Mouse (Mus musculus) limb, embryonic 15.5 days (tissue): Measurements from ENCODE around the gene Tmem86b. TPM values are rescaled to one million over a fixed set of nuclear protein-coding genes. Genes with fewer than 3 reads are reported as not detected.

Source experiments
- ATAC-seq: fragments of 200-750 bp; cut with Nextera tagmentation; 2 replicates; pipeline ENCODE4 v1.8.0; 2017; ENCODE audit warnings: low read depth, moderate TSS enrichment; ENCODE audit not compliant: insufficient number of reproducible peaks, low FRiP score, low TSS enrichment
- H3K27ac ChIP-seq: fragments of 300-500 bp; sonication (generic); 2 replicates; pipeline ENCODE4 v1.5.1; 2015; ENCODE audit warnings: moderate library complexity, mild to moderate bottlenecking, inconsistent platforms
- H3K27me3 ChIP-seq: fragments of 300-500 bp; sonication (generic); 2 replicates; pipeline ENCODE4 v1.6.1; 2015; ENCODE audit warnings: inconsistent platforms
- H3K36me3 ChIP-seq: fragments of 300-500 bp; sonication (generic); 2 replicates; pipeline ENCODE4 v1.6.1; 2015; ENCODE audit warnings: inconsistent platforms
- H3K4me1 ChIP-seq: fragments of 300-500 bp; sonication (generic); 2 replicates; pipeline ENCODE4 v1.6.1; 2015; ENCODE audit warnings: inconsistent platforms
- H3K4me2 ChIP-seq: fragments of 300-500 bp; sonication (generic); 2 replicates; pipeline ENCODE4 v1.6.1; 2015; ENCODE audit warnings: mild to moderate bottlenecking, inconsistent platforms
- H3K4me3 ChIP-seq: fragments of 300-500 bp; sonication (generic); 2 replicates; pipeline ENCODE4 v1.5.1; 2015; ENCODE audit warnings: mild to moderate bottlenecking, inconsistent platforms
- H3K9ac ChIP-seq: fragments of 300-500 bp; sonication (generic); 2 replicates; pipeline ENCODE4 v1.6.1; 2015; ENCODE audit warnings: inconsistent platforms
- H3K9me3 ChIP-seq: fragments of 300-500 bp; sonication (generic); 2 replicates; pipeline ENCODE4 v1.6.1; 2016; ENCODE audit warnings: inconsistent platforms
- WGBS: fragments of 180-500 bp; shearing (Covaris S2); methylation state at CpG from one replicate; pipeline ENCODE4 v1.1.7; 2015; 5-methylcytosine and 5-hydroxymethylcytosine counted together
- polyA plus RNA-seq: library from polyadenylated mRNA; unstranded; fragments of >200 nt; fragmentation: Nextera tagmentation; extraction: Ambion mirVana; gene quantifications from 2 replicates; pipeline ENCODE4 v1.2.1, GENCODE M21; 2015

The Tmem86b gene
- polyA plus RNA-seq, 1 experiment from 2014 or later: 0.99 TPM

- peak overlapping the region; percentile 78 for H3K4me2 ChIP-seq
- peak overlapping the region; percentile 82 for H3K4me3 ChIP-seq
- peaks cover 41% of the 10 kb centered on the region for H3K4me1 ChIP-seq
- peak; percentile 74 for ATAC-seq
- peak overlapping the region; percentile 97 for H3K27ac ChIP-seq
- H3K9me3 ChIP-seq: no peaks in the 10 kb centered on the region
- peaks cover 7% of the 10 kb centered on the region for H3K36me3 ChIP-seq
- peak overlapping the region; percentile 92 for H3K9ac ChIP-seq
- under 1% methylated on average over 76 of the region's 78 CpGs for WGBS
- H3K27me3 ChIP-seq: no peaks in the 10 kb centered on the region
These were observed 27.1 kb upstream of the Tmem86b start for GRCm38 (mm10) chr7:4658128-4658907.

- Histone ChIP-seq H3K9ac (peak overlapping the region; percentile 92), H3K4me3 (peak overlapping the region; percentile 82), H3K27ac (peak overlapping the region; percentile 97), H3K4me1 (peaks cover 43% of the 10 kb centered on the region), H3K9me3 (no peaks in the 10 kb centered on the region), H3K36me3 (peaks cover 4% of the 10 kb centered on the region), H3K27me3 (no peaks in the 10 kb centered on the region), H3K4me2 (peak overlapping the region; percentile 78)
- ATAC-seq: no peak
- 42% methylated on average over 9 of the region's 9 CpGs for WGBS
These were observed 26.4 kb upstream of the Tmem86b start for GRCm38 (mm10) chr7:4657521-4658127.

GRCm38 (mm10) chr7:4656818-4657217 is 25.6 kb upstream of the Tmem86b start:
- no peaks in the 10 kb centered on the region for H3K27me3 ChIP-seq
- 44% methylated on average over 1 of the region's 1 CpGs for WGBS
- H3K9me3 ChIP-seq: no peaks in the 10 kb centered on the region
- peaks cover 45% of the 10 kb centered on the region for H3K4me1 ChIP-seq
- H3K9ac ChIP-seq: peak overlapping the region; percentile 17; the same call in 1 of the 2 replicates
- ATAC-seq: no peak
- peak overlapping the region; percentile 82; the same call in 1 of the 2 replicates for H3K4me3 ChIP-seq
- no peak overlapping the region for H3K27ac ChIP-seq
- H3K36me3 ChIP-seq: no peaks in the 10 kb centered on the region; the same call in 1 of the 2 replicates
- peak overlapping the region; percentile 78 for H3K4me2 ChIP-seq

GRCm38 (mm10) chr7:4655916-4656315 is 24.7 kb upstream of the Tmem86b start:
- H3K9ac ChIP-seq: no peak overlapping the region
- no peak overlapping the region; the same call in 1 of the 2 replicates for H3K4me3 ChIP-seq
- H3K36me3 ChIP-seq: peaks cover 7% of the 10 kb centered on the region; the same call in 1 of the 2 replicates
- no peak overlapping the region for H3K27ac ChIP-seq
- no peaks in the 10 kb centered on the region for H3K9me3 ChIP-seq
- no peaks in the 10 kb centered on the region for H3K27me3 ChIP-seq
- no peak for ATAC-seq
- no peak overlapping the region for H3K4me2 ChIP-seq
- H3K4me1 ChIP-seq: peaks cover 45% of the 10 kb centered on the region
- 79% methylated on average over 1 of the region's 1 CpGs for WGBS

- no peak overlapping the region for H3K9ac ChIP-seq
- H3K4me2 ChIP-seq: no peak overlapping the region
- no peak overlapping the region for H3K4me3 ChIP-seq
- H3K36me3 ChIP-seq: peaks cover 7% of the 10 kb centered on the region; the same call in 1 of the 2 replicates
- H3K27me3 ChIP-seq: no peaks in the 10 kb centered on the region
- ATAC-seq: no peak
- no peak overlapping the region for H3K27ac ChIP-seq
- WGBS: 88% methylated on average over 4 of the region's 4 CpGs
- peaks cover 40% of the 10 kb centered on the region for H3K4me1 ChIP-seq
- no peaks in the 10 kb centered on the region for H3K9me3 ChIP-seq
These were observed 24.2 kb upstream of the Tmem86b start for GRCm38 (mm10) chr7:4655393-4655792.

- no peak overlapping the region for H3K4me3 ChIP-seq
- no peaks in the 10 kb centered on the region for H3K27me3 ChIP-seq
- no peaks in the 10 kb centered on the region for H3K9me3 ChIP-seq
- peaks cover 7% of the 10 kb centered on the region; the same call in 1 of the 2 replicates for H3K36me3 ChIP-seq
- no peak for ATAC-seq
- peaks cover 33% of the 10 kb centered on the region for H3K4me1 ChIP-seq
- H3K9ac ChIP-seq: no peak overlapping the region
- WGBS: 86% methylated on average over 2 of the region's 2 CpGs
- no peak overlapping the region for H3K4me2 ChIP-seq
- H3K27ac ChIP-seq: peak overlapping the region; percentile 5; the same call in 1 of the 2 replicates
These were observed 23.0 kb upstream of the Tmem86b start for GRCm38 (mm10) chr7:4654221-4654620.

GRCm38 (mm10) chr7:4653780-4654179 is 22.6 kb upstream of the Tmem86b start:
- H3K4me1 ChIP-seq: peaks cover 33% of the 10 kb centered on the region
- H3K4me2 ChIP-seq: no peak overlapping the region
- no peak overlapping the region for H3K4me3 ChIP-seq
- H3K9me3 ChIP-seq: no peaks in the 10 kb centered on the region
- no peaks in the 10 kb centered on the region for H3K27me3 ChIP-seq
- 78% methylated on average over 7 of the region's 7 CpGs for WGBS
- no peak for ATAC-seq
- H3K9ac ChIP-seq: no peak overlapping the region
- peaks cover 7% of the 10 kb centered on the region; the same call in 1 of the 2 replicates for H3K36me3 ChIP-seq
- no peak overlapping the region for H3K27ac ChIP-seq

- H3K27me3 ChIP-seq: no peaks in the 10 kb centered on the region
- H3K4me2 ChIP-seq: no peak overlapping the region
- no peak overlapping the region for H3K4me3 ChIP-seq
- no peak for ATAC-seq
- H3K4me1 ChIP-seq: peaks cover 33% of the 10 kb centered on the region
- no peak overlapping the region for H3K9ac ChIP-seq
- H3K27ac ChIP-seq: no peak overlapping the region
- WGBS: 66% methylated on average over 5 of the region's 5 CpGs
- no peaks in the 10 kb centered on the region for H3K9me3 ChIP-seq
- peaks cover 7% of the 10 kb centered on the region; the same call in 1 of the 2 replicates for H3K36me3 ChIP-seq
These were observed 22.1 kb upstream of the Tmem86b start for GRCm38 (mm10) chr7:4653351-4653750.

- Histone ChIP-seq H3K4me1 (peaks cover 30% of the 10 kb centered on the region), H3K9ac (no peak overlapping the region), H3K4me3 (no peak overlapping the region), H3K27ac (no peak overlapping the region), H3K27me3 (no peaks in the 10 kb centered on the region), H3K4me2 (no peak overlapping the region), H3K36me3 (peaks cover 7% of the 10 kb centered on the region; the same call in 1 of the 2 replicates), H3K9me3 (no peaks in the 10 kb centered on the region)
- ATAC-seq: no peak
- 90% methylated on average over 5 of the region's 5 CpGs for WGBS
These were observed 21.5 kb upstream of the Tmem86b start for GRCm38 (mm10) chr7:4652726-4653125.

GRCm38 (mm10) chr7:4651581-4651980 is 20.4 kb upstream of the Tmem86b start:
- no peak overlapping the region for H3K4me2 ChIP-seq
- H3K4me3 ChIP-seq: no peak overlapping the region
- H3K9me3 ChIP-seq: no peaks in the 10 kb centered on the region
- H3K27me3 ChIP-seq: no peaks in the 10 kb centered on the region
- peaks cover 18% of the 10 kb centered on the region for H3K4me1 ChIP-seq
- WGBS: 76% methylated on average over 8 of the region's 8 CpGs
- peaks cover 15% of the 10 kb centered on the region for H3K36me3 ChIP-seq
- H3K27ac ChIP-seq: no peak overlapping the region
- H3K9ac ChIP-seq: no peak overlapping the region
- ATAC-seq: no peak

GRCm38 (mm10) chr7:4647992-4648391 is 16.8 kb upstream of the Tmem86b start:
- H3K4me3 ChIP-seq: no peak overlapping the region
- peaks cover 4% of the 10 kb centered on the region; the same call in 1 of the 2 replicates for H3K4me1 ChIP-seq
- peaks cover 50% of the 10 kb centered on the region for H3K36me3 ChIP-seq
- no peak overlapping the region for H3K27ac ChIP-seq
- no peaks in the 10 kb centered on the region for H3K9me3 ChIP-seq
- no peak for ATAC-seq
- WGBS: 78% methylated on average over 2 of the region's 2 CpGs
- no peak overlapping the region for H3K4me2 ChIP-seq
- H3K27me3 ChIP-seq: no peaks in the 10 kb centered on the region
- H3K9ac ChIP-seq: no peak overlapping the region

GRCm38 (mm10) chr7:4647291-4647690 is 16.1 kb upstream of the Tmem86b start:
- Histone ChIP-seq H3K4me3 (no peak overlapping the region), H3K36me3 (peaks cover 57% of the 10 kb centered on the region), H3K9me3 (no peaks in the 10 kb centered on the region), H3K9ac (no peak overlapping the region), H3K27ac (no peak overlapping the region), H3K4me2 (no peak overlapping the region), H3K27me3 (no peaks in the 10 kb centered on the region), H3K4me1 (no peaks in the 10 kb centered on the region)
- 0 out of 2 replicates have a peak, but pooled peaks have one; percentile 71 for ATAC-seq
- WGBS: 68% methylated on average over 6 of the region's 6 CpGs
